In genomic region chr5:149137447-149137846, GRCm38 (mm10) we compare ENCODE assay signal across 22 mouse cellular contexts. TPM values are rescaled to one million over a fixed set of nuclear protein-coding genes. Genes with fewer than 3 reads are reported as not detected.
DNase-seq lines count a peak whose midpoint lies in the region; ATAC-seq and TF ChIP-seq lines count a peak whose summit lies in the region.
"Had no signal": no experiment of that assay in that cellular context is flagged by ENCODE, and none has a peak within 500 bp of the region (broad histone marks: within the 10 kb centered on the region; RNA-seq: fewer than 3 reads in every experiment).

No protein-coding gene starts in this region.

- 45% methylated on average over 3 of the region's 3 CpGs for WGBS in heart, embryonic 11.5 days (ENCODE audit: insufficient replicate concordance)
- WGBS in liver, embryonic 13.5 days (ENCODE audit: insufficient replicate concordance), result 67% methylated on average over 3 of the region's 3 CpGs
- 75% methylated on average over 3 of the region's 3 CpGs for WGBS in liver, embryonic 11.5 days
- 43% methylated on average over 3 of the region's 3 CpGs for WGBS in liver, embryonic 16.5 days (ENCODE audit: insufficient replicate concordance)

- no peaks in the 10 kb centered on the region for H3K36me3 ChIP-seq in heart, embryonic 11.5 days (ENCODE audit: control insufficient read depth, insufficient read depth, low read length)
- H3K36me3 ChIP-seq in liver, embryonic 13.5 days, result no peaks in the 10 kb centered on the region
- no peaks in the 10 kb centered on the region for H3K36me3 ChIP-seq in liver, embryonic 11.5 days (ENCODE audit: control insufficient read depth, insufficient read depth, low read length)
- no peaks in the 10 kb centered on the region for H3K36me3 ChIP-seq in liver, embryonic 16.5 days (ENCODE audit: control insufficient read depth, insufficient read depth)
- H3K36me3 ChIP-seq: heart, embryonic 12.5 days; hindbrain, embryonic 13.5 days; limb, embryonic 12.5 days; midbrain, embryonic 15.5 days; neural tube, embryonic 13.5 days had no signal

- no peak for ATAC-seq in heart, embryonic 11.5 days (replicated peaks; ENCODE audit: insufficient number of reproducible peaks, low FRiP score, low TSS enrichment)
- no peak for ATAC-seq in liver, embryonic 13.5 days (ENCODE audit: low read depth)
- no peak for ATAC-seq in liver, embryonic 11.5 days (replicated peaks; ENCODE audit: low FRiP score)
- no peak for ATAC-seq in liver, embryonic 16.5 days (ENCODE audit: low read depth)
- ATAC-seq: CD4-positive, CD25-positive, alpha-beta regulatory T cell, adult 4 months; forebrain, embryonic 13.5 days; midbrain, embryonic 15.5 days had no signal

- H3K4me1 ChIP-seq in heart, embryonic 11.5 days (ENCODE audit: control insufficient read depth, insufficient read depth, low read length), result peaks cover 11% of the 10 kb centered on the region; the same call in 1 of the 2 replicates
- peaks cover 39% of the 10 kb centered on the region for H3K4me1 ChIP-seq in liver, embryonic 13.5 days (replicated peaks)
- peaks cover 13% of the 10 kb centered on the region for H3K4me1 ChIP-seq in liver, embryonic 11.5 days (replicated peaks; ENCODE audit: control insufficient read depth, insufficient read depth, low read length)
- H3K4me1 ChIP-seq in bone marrow macrophage, adult 2 months (ENCODE audit: control insufficient read depth, insufficient read depth, low read length), result peaks cover 19% of the 10 kb centered on the region
- peaks cover 31% of the 10 kb centered on the region for H3K4me1 ChIP-seq in liver, embryonic 16.5 days (ENCODE audit: control insufficient read depth, low read depth, low read length)
- H3K4me1 ChIP-seq: forebrain, embryonic 13.5 days; midbrain, embryonic 15.5 days had no signal

- TF ChIP-seq POLR2A in bone marrow macrophage, adult 2 months (IDR thresholded peaks at IDR 0.05; ENCODE audit: borderline replicate concordance, low read depth, low read length), result no peak

- no peak overlapping the region for H3K4me3 ChIP-seq in heart, embryonic 11.5 days (ENCODE audit: low read depth, low read length)
- H3K4me3 ChIP-seq in liver, embryonic 13.5 days (replicated peaks), result no peak overlapping the region
- H3K4me3 ChIP-seq in liver, embryonic 11.5 days (ENCODE audit: low read depth, low read length), result no peak overlapping the region
- no peak overlapping the region; the same call in 1 of the 2 replicates for H3K4me3 ChIP-seq in bone marrow macrophage, adult 2 months (ENCODE audit: insufficient read depth, low read length)
- H3K4me3 ChIP-seq in liver, embryonic 16.5 days (ENCODE audit: low read depth, low read length), result no peak overlapping the region
- H3K4me3 ChIP-seq: forebrain, embryonic 13.5 days; gastrocnemius, adult 2 months; heart, embryonic 12.5 days; hindbrain, embryonic 13.5 days; layer of hippocampus, adult 2 months; limb, embryonic 12.5 days; midbrain, embryonic 15.5 days; neural tube, embryonic 13.5 days had no signal

- no peak overlapping the region for H3K4me2 ChIP-seq in heart, embryonic 11.5 days
- H3K4me2 ChIP-seq in liver, embryonic 13.5 days, result peak overlapping the region; percentile 32; the same call in 1 of the 2 replicates
- H3K4me2 ChIP-seq in liver, embryonic 11.5 days, result no peak overlapping the region
- H3K4me2 ChIP-seq in liver, embryonic 16.5 days (ENCODE audit: low read depth, low read length), result 0 out of 2 replicates have a peak overlapping the region, but pooled peaks have one; percentile 29
- H3K4me2 ChIP-seq: forebrain, embryonic 13.5 days; heart, embryonic 12.5 days; hindbrain, embryonic 13.5 days; limb, embryonic 12.5 days; midbrain, embryonic 15.5 days; neural tube, embryonic 13.5 days had no signal

- DNase-seq in heart, adult 18-20 months, result no peak
- no peak for DNase-seq in liver, embryonic 13.5 days
- DNase-seq in liver, embryonic 11.5 days (ENCODE audit: low spot score), result no peak
- DNase-seq in retina, postnatal 1 day, result no peak
- DNase-seq in ovary, postnatal 36 days (ENCODE audit: low spot score), result no peak
- DNase-seq: layer of hippocampus, postnatal 36 days; lung, adult 2 months; right cerebral cortex, adult 18-20 months; right cerebral cortex, postnatal 4 days had no signal

- H3K9me3 ChIP-seq in heart, embryonic 11.5 days (replicated peaks; ENCODE audit: control insufficient read depth, low read length), result no peaks in the 10 kb centered on the region
- H3K9me3 ChIP-seq in liver, embryonic 13.5 days (replicated peaks), result no peaks in the 10 kb centered on the region
- no peaks in the 10 kb centered on the region for H3K9me3 ChIP-seq in liver, embryonic 11.5 days (ENCODE audit: control insufficient read depth, low read length)
- no peaks in the 10 kb centered on the region for H3K9me3 ChIP-seq in liver, embryonic 16.5 days (replicated peaks; ENCODE audit: control insufficient read depth, low read length)
- H3K9me3 ChIP-seq: forebrain, embryonic 13.5 days; heart, embryonic 12.5 days; hindbrain, embryonic 13.5 days; limb, embryonic 12.5 days; megakaryocyte, embryonic 14.5 days; midbrain, embryonic 15.5 days; neural tube, embryonic 13.5 days had no signal

- no peak for TF ChIP-seq CTCF in bone marrow macrophage, adult 2 months (IDR thresholded peaks at IDR 0.05; ENCODE audit: low read depth, low read length)

- no peak overlapping the region for H3K9ac ChIP-seq in heart, embryonic 11.5 days (ENCODE audit: low read depth, low read length)
- no peak overlapping the region for H3K9ac ChIP-seq in liver, embryonic 13.5 days
- no peak overlapping the region for H3K9ac ChIP-seq in liver, embryonic 11.5 days (ENCODE audit: low read depth, low read length)
- no peak overlapping the region for H3K9ac ChIP-seq in liver, embryonic 16.5 days (ENCODE audit: low read depth, low read length)
- H3K9ac ChIP-seq: forebrain, embryonic 13.5 days; heart, embryonic 12.5 days; hindbrain, embryonic 13.5 days; limb, embryonic 12.5 days; midbrain, embryonic 15.5 days; neural tube, embryonic 13.5 days had no signal

- no peaks in the 10 kb centered on the region for H3K27me3 ChIP-seq in heart, embryonic 11.5 days (ENCODE audit: control insufficient read depth, insufficient read depth, low read length)
- no peaks in the 10 kb centered on the region for H3K27me3 ChIP-seq in liver, embryonic 13.5 days
- no peaks in the 10 kb centered on the region for H3K27me3 ChIP-seq in liver, embryonic 11.5 days (replicated peaks; ENCODE audit: control insufficient read depth, insufficient read depth, low read length)
- H3K27me3 ChIP-seq in liver, embryonic 16.5 days (ENCODE audit: control insufficient read depth, insufficient read depth, low read depth, low read length), result no peaks in the 10 kb centered on the region
- H3K27me3 ChIP-seq: forebrain, embryonic 13.5 days; heart, embryonic 12.5 days; hindbrain, embryonic 13.5 days; limb, embryonic 12.5 days; midbrain, embryonic 15.5 days; neural tube, embryonic 13.5 days had no signal

- 0 out of 2 replicates have a peak overlapping the region, but pooled peaks have one; percentile 37 for H3K27ac ChIP-seq in heart, embryonic 11.5 days (ENCODE audit: low read depth, low read length)
- H3K27ac ChIP-seq in liver, embryonic 13.5 days, result peak overlapping the region; percentile 62
- H3K27ac ChIP-seq in liver, embryonic 11.5 days (ENCODE audit: low read depth, low read length), result no peak overlapping the region
- H3K27ac ChIP-seq in bone marrow macrophage, adult 2 months (ENCODE audit: insufficient read depth, low read depth, low read length), result peak overlapping the region; percentile 75
- peak overlapping the region; percentile 25; the same call in 1 of the 2 replicates for H3K27ac ChIP-seq in liver, embryonic 16.5 days (ENCODE audit: low read length)
- H3K27ac ChIP-seq: forebrain, embryonic 13.5 days; gastrocnemius, adult 2 months; hindbrain, embryonic 13.5 days; layer of hippocampus, adult 2 months; midbrain, embryonic 15.5 days; neural tube, embryonic 13.5 days had no signal

RNA-seq across cellular contexts. Expression of gene Uspl1, which starts 46.7 kb away (rescaled TPM):
- 40.3 and 42.8 TPM in 2 replicates for polyA plus RNA-seq in heart, embryonic 11.5 days (2014; fragmentation: Nextera tagmentation; extraction: Ambion mirVana)
- total RNA-seq in heart, adult 18-20 months (2021), result 10 to 100 TPM; 22.0 to 23.9 TPM
- polyA plus RNA-seq in liver, embryonic 13.5 days (2015; fragmentation: Nextera tagmentation; extraction: Ambion mirVana), result 24.2 and 28.6 TPM in 2 replicates
- polyA plus RNA-seq in liver, embryonic 11.5 days (2014; fragmentation: Nextera tagmentation; extraction: Ambion mirVana), result 53.2 and 62.3 TPM in 2 replicates
- 14.8 and 15.4 TPM in 2 replicates for polyA plus RNA-seq in bone marrow macrophage, adult 2 months (2012; ENCODE audit: insufficient read depth, insufficient read length, missing spikeins)
- polyA plus RNA-seq in liver, embryonic 16.5 days (2015; fragmentation: Nextera tagmentation; extraction: Ambion mirVana), result 16.1 and 17.2 TPM in 2 replicates

RNA-seq across cellular contexts. Expression of gene Hmgb1, which starts 46.8 kb away (rescaled TPM):
- polyA plus RNA-seq in heart, embryonic 11.5 days (2014; fragmentation: Nextera tagmentation; extraction: Ambion mirVana), result 871 and 1,031 TPM in 2 replicates
- total RNA-seq in heart, adult 18-20 months (2021), result 100 to 1,000 TPM in 1 of 2 experiments, 10 to 100 TPM in 1; 79.8 to 103 TPM
- polyA plus RNA-seq in liver, embryonic 13.5 days (2015; fragmentation: Nextera tagmentation; extraction: Ambion mirVana), result 678 and 901 TPM in 2 replicates
- polyA plus RNA-seq in liver, embryonic 11.5 days (2014; fragmentation: Nextera tagmentation; extraction: Ambion mirVana), result 1,278 and 1,318 TPM in 2 replicates
- polyA plus RNA-seq in bone marrow macrophage, adult 2 months (2012; ENCODE audit: insufficient read depth, insufficient read length, missing spikeins), result 89.1 and 109 TPM in 2 replicates
- polyA plus RNA-seq in liver, embryonic 16.5 days (2015; fragmentation: Nextera tagmentation; extraction: Ambion mirVana), result 379 and 433 TPM in 2 replicates

Comparison
In these comparisons a context has a peak if more than half of its experiments do, and no peak if none do; other contexts are left out.
1. H3K4me2 ChIP-seq: peak in liver, embryonic 13.5 days (single experiment) and liver, embryonic 16.5 days (single experiment); none in heart, embryonic 11.5 days (single experiment) and liver, embryonic 11.5 days (single experiment).